Mouse (Mus musculus) thymus, adult 2 months (tissue): ENCODE data around the gene Zfp831.

Source experiments
- CTCF ChIP-seq: fragments of 200-500 bp; IDR thresholded peaks from 2 replicates; pipeline ENCODE4 v1.5.1; 2012; ENCODE audit warnings: mild to moderate bottlenecking, control low read depth, low read length, moderate library complexity, borderline replicate concordance; ENCODE audit not compliant: control insufficient read depth, poor library complexity, insufficient read depth; ENCODE audit errors: extremely low read depth
- POLR2A ChIP-seq: fragments of 200-500 bp; IDR thresholded peaks from 2 replicates; pipeline ENCODE4 v1.6.1; 2012; ENCODE audit warnings: mild to moderate bottlenecking, low read length, control low read depth, moderate library complexity; ENCODE audit not compliant: control insufficient read depth, poor library complexity, insufficient read depth; ENCODE audit errors: extremely low read depth

DNA sequence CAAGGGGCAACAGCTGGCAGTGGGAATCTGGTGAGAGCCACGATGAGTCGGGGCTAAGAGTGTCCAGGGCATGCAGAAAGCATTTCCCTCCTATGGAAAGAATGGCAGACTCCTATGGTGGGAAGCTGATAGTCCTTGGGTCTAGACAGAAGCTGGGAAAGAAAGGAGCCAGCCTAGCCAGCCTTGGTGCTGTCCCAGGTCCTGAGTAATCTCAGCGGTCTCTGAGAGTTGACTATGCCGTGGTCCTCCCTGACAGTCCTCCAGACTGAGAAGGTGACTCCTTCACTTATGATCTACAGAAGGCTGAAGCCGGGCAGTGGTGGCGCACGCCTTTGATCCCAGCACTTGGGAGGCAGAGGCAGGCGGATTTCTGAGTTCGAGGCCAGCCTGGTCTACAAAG, 48.4 kb upstream of the Zfp831 start:
- TF ChIP-seq POLR2A (no peak), CTCF (no peak)
